Mouse (Mus musculus): ENCODE measurements around the gene Zfp248. TPM values are rescaled to one million over a fixed set of nuclear protein-coding genes. Genes with fewer than 3 reads are reported as not detected.

The Zfp248 gene
- total RNA-seq, 1 experiment from 2014 or later = not detected

GRCm38 (mm10) chr6:118379451-118380167 is 75.7 kb downstream of the Zfp248 start:
- ATAC-seq (replicated peaks; ENCODE audit: insufficient number of reproducible peaks, low FRiP score, low TSS enrichment, poor library complexity, severe bottlenecking) = no peak

- no peak for ATAC-seq (replicated peaks; ENCODE audit: insufficient number of reproducible peaks, low FRiP score, low TSS enrichment, poor library complexity, severe bottlenecking)
Observed at GRCm38 (mm10) chr6:118377611-118378010, 77.7 kb downstream of the Zfp248 start.

Other genes starting within 250 kb of the Zfp248 start
- gene Bms1, start 36.1 kb downstream of the Zfp248 start, total RNA-seq (2017) = 68.3 to 102 TPM (median 77.0 TPM) in 3 replicates
- 0.38 to 0.87 TPM in 2 of 3 replicates, not detected in the other for gene Zfp9, start 23.8 kb upstream of the Zfp248 start, total RNA-seq (2017)
- 6.3 to 15.4 TPM (median 9.3 TPM) in 3 replicates for gene Ankrd26, start 106.7 kb upstream of the Zfp248 start, total RNA-seq (2017)